10 mouse cellular contexts compared by ENCODE assay signal in genomic region chr1:168426900-168427299, GRCm38 (mm10). TPM values are rescaled to one million over a fixed set of nuclear protein-coding genes. Genes with fewer than 3 reads are reported as not detected.
DNase-seq lines count a peak whose midpoint lies in the region; ATAC-seq lines count a peak whose summit lies in the region.
"Had no signal": no experiment of that assay in that cellular context is flagged by ENCODE, and none has a peak within 500 bp of the region (broad histone marks: within the 10 kb centered on the region; RNA-seq: fewer than 3 reads in every experiment).

No protein-coding gene starts in this region.

- H3K9me3 ChIP-seq in kidney, embryonic 14.5 days (ENCODE audit: control insufficient read depth, low read length) = no peaks in the 10 kb centered on the region
- H3K9me3 ChIP-seq in embryonic facial prominence, embryonic 13.5 days = no peaks in the 10 kb centered on the region
- no peaks in the 10 kb centered on the region for H3K9me3 ChIP-seq in hindbrain, embryonic 12.5 days (replicated peaks)
- H3K9me3 ChIP-seq in midbrain, embryonic 14.5 days (ENCODE audit: control insufficient read depth, low read length) = no peaks in the 10 kb centered on the region

- WGBS in kidney, embryonic 14.5 days = 15% methylated on average over 9 of the region's 9 CpGs
- WGBS in embryonic facial prominence, embryonic 13.5 days = 50% methylated on average over 9 of the region's 9 CpGs
- 36% methylated on average over 9 of the region's 9 CpGs for WGBS in hindbrain, embryonic 12.5 days
- 46% methylated on average over 9 of the region's 9 CpGs for WGBS in midbrain, embryonic 14.5 days

- no peaks in the 10 kb centered on the region for H3K27me3 ChIP-seq in kidney, embryonic 14.5 days (ENCODE audit: control insufficient read depth, insufficient read depth, low read length)
- H3K27me3 ChIP-seq in embryonic facial prominence, embryonic 13.5 days = no peaks in the 10 kb centered on the region
- no peaks in the 10 kb centered on the region for H3K27me3 ChIP-seq in hindbrain, embryonic 12.5 days
- H3K27me3 ChIP-seq in midbrain, embryonic 14.5 days (ENCODE audit: control insufficient read depth, insufficient read depth, low read length) = no peaks in the 10 kb centered on the region
- H3K27me3 ChIP-seq: CH12.LX had no signal

- ATAC-seq in kidney, embryonic 14.5 days (ENCODE audit: low FRiP score, low TSS enrichment) = no peak
- no peak for ATAC-seq in embryonic facial prominence, embryonic 13.5 days (ENCODE audit: insufficient number of reproducible peaks, insufficient read depth, low FRiP score, low TSS enrichment, low read depth)
- no peak for ATAC-seq in hindbrain, embryonic 12.5 days (ENCODE audit: low FRiP score)
- ATAC-seq in midbrain, embryonic 14.5 days (ENCODE audit: low FRiP score, low TSS enrichment) = no peak

- no peak for DNase-seq in kidney, postnatal 10 days
- DNase-seq in midbrain, embryonic 14.5 days = peak; percentile 40
- no peak for DNase-seq in right cerebral cortex, postnatal 25 days
- no peak for DNase-seq in urinary bladder, postnatal 36 days (ENCODE audit: low spot score in 2 of 2)
- DNase-seq in frontal cortex, postnatal 36 days (ENCODE audit: low spot score in 2 of 2) = no peak
- DNase-seq: adrenal gland, adult 8-10 months had no signal

- H3K27ac ChIP-seq in kidney, embryonic 14.5 days (ENCODE audit: low read depth, low read length) = peak overlapping the region; percentile 86
- no peak overlapping the region for H3K27ac ChIP-seq in embryonic facial prominence, embryonic 13.5 days
- peak overlapping the region; percentile 66 for H3K27ac ChIP-seq in hindbrain, embryonic 12.5 days
- peak overlapping the region; percentile 84 for H3K27ac ChIP-seq in midbrain, embryonic 14.5 days (replicated peaks; ENCODE audit: low read depth, low read length)

- H3K4me3 ChIP-seq in kidney, embryonic 14.5 days (ENCODE audit: low read length) = peak overlapping the region; percentile 99
- H3K4me3 ChIP-seq in embryonic facial prominence, embryonic 13.5 days = peak overlapping the region; percentile 64
- H3K4me3 ChIP-seq in hindbrain, embryonic 12.5 days = peak overlapping the region; percentile 83
- H3K4me3 ChIP-seq in midbrain, embryonic 14.5 days (replicated peaks; ENCODE audit: low read depth, low read length) = peak overlapping the region; percentile 56

- peak overlapping the region; percentile 61 for H3K4me2 ChIP-seq in kidney, embryonic 14.5 days (replicated peaks; ENCODE audit: low read depth, low read length)
- H3K4me2 ChIP-seq in embryonic facial prominence, embryonic 13.5 days = peak overlapping the region; percentile 65
- peak overlapping the region; percentile 66 for H3K4me2 ChIP-seq in hindbrain, embryonic 12.5 days (replicated peaks)
- H3K4me2 ChIP-seq in midbrain, embryonic 14.5 days (ENCODE audit: low read length) = peak overlapping the region; percentile 66

- H3K4me1 ChIP-seq in kidney, embryonic 14.5 days (ENCODE audit: control insufficient read depth, insufficient read depth, low read length) = peaks cover 31% of the 10 kb centered on the region; the same call in 1 of the 2 replicates
- H3K4me1 ChIP-seq in embryonic facial prominence, embryonic 13.5 days = peaks cover 55% of the 10 kb centered on the region
- H3K4me1 ChIP-seq in hindbrain, embryonic 12.5 days = peaks cover 47% of the 10 kb centered on the region
- peaks cover 49% of the 10 kb centered on the region for H3K4me1 ChIP-seq in midbrain, embryonic 14.5 days (ENCODE audit: control insufficient read depth, insufficient read depth, low read length)

- H3K36me3 ChIP-seq in kidney, embryonic 14.5 days (ENCODE audit: control insufficient read depth, insufficient read depth, low read length) = peaks cover 12% of the 10 kb centered on the region
- H3K36me3 ChIP-seq in embryonic facial prominence, embryonic 13.5 days = peaks cover 8% of the 10 kb centered on the region; the same call in 1 of the 2 replicates
- peaks cover 5% of the 10 kb centered on the region; the same call in 1 of the 2 replicates for H3K36me3 ChIP-seq in hindbrain, embryonic 12.5 days
- no peaks in the 10 kb centered on the region for H3K36me3 ChIP-seq in midbrain, embryonic 14.5 days (ENCODE audit: control insufficient read depth, insufficient read depth, low read length)

- H3K9ac ChIP-seq in kidney, embryonic 14.5 days (ENCODE audit: low read depth, low read length) = peak overlapping the region; percentile 98
- peak overlapping the region; percentile 55 for H3K9ac ChIP-seq in embryonic facial prominence, embryonic 13.5 days
- H3K9ac ChIP-seq in hindbrain, embryonic 12.5 days = peak overlapping the region; percentile 96
- H3K9ac ChIP-seq in midbrain, embryonic 14.5 days (replicated peaks; ENCODE audit: low read length) = peak overlapping the region; percentile 76

RNA-seq across cellular contexts. Expression of gene Pbx1, which starts 5.2 kb away (rescaled TPM):
- 107 and 120 TPM in 2 replicates for polyA plus RNA-seq in kidney, embryonic 14.5 days (2014; fragmentation: Nextera tagmentation; extraction: Ambion mirVana)
- 47.7 and 49.9 TPM in 2 replicates for polyA plus RNA-seq in embryonic facial prominence, embryonic 13.5 days (2015; fragmentation: Nextera tagmentation; extraction: Ambion mirVana)
- 56.3 and 59.8 TPM in 2 replicates for polyA plus RNA-seq in hindbrain, embryonic 12.5 days (2016; fragmentation: Nextera tagmentation; extraction: Ambion mirVana)
- 114 and 125 TPM in 2 replicates for polyA plus RNA-seq in midbrain, embryonic 14.5 days (2014; fragmentation: Nextera tagmentation; extraction: Ambion mirVana)
